Mouse (Mus musculus) layer of hippocampus, postnatal 14 days (tissue): ENCODE data around the gene Rnf113a2. TPM values are rescaled to one million over a fixed set of nuclear protein-coding genes. Genes with fewer than 3 reads are reported as not detected.

Experiments used
- DNase-seq, 2 experiments: peaks; one replicate each; pipeline ENCODE4 v3.0.0; 2021 to 2022; ENCODE audit warnings: low spot score in 2 of 2, mixed read lengths in 1 of 2
- long read RNA-seq, 2 experiments: library from polyadenylated mRNA; stranded (forward); transcript quantifications; one replicate each; pipeline ENCODE4 v2.0.0; 2021
- total RNA-seq, 2 experiments: library from RNA; stranded (reverse); gene quantifications; 2 replicates each; pipeline ENCODE4 v1.2.3; 2021

Gene Rnf113a2
- 10 to 100 TPM; 12.1 to 12.2 TPM for total RNA-seq
- long read RNA-seq, experiment 1, partial matches to known transcripts = 0 of 3 reads
- long read RNA-seq, experiment 1, other reads (novel, unspliced or antisense) = 0 of 3 reads
- long read RNA-seq, experiment 2, transcript Rnf113a2-201 (1 exons, 1,383 nt) = major isoform, 15 of 15 reads
- long read RNA-seq, experiment 2, partial matches to known transcripts = 0 of 15 reads
- long read RNA-seq, experiment 2, other reads (novel, unspliced or antisense) = 0 of 15 reads

GRCm38 (mm10) chr12:84416834-84417604, at the start of gene Rnf113a2:
Rnf113a2 (plus strand) TSS chr12:84417196.
- peak; percentile 83 to 86 for DNase-seq

- DNase-seq = no peak
Measured at GRCm38 (mm10) chr12:84371647-84372046, 45.3 kb upstream of the Rnf113a2 start.

- no peak for DNase-seq
Measured at GRCm38 (mm10) chr12:84373831-84374481, 43.0 kb upstream of the Rnf113a2 start.

GRCm38 (mm10) chr12:84382369-84382768, 34.6 kb upstream of the Rnf113a2 start:
- no peak for DNase-seq

- DNase-seq = peak in 1 of 2 experiments; percentile 5
Measured at GRCm38 (mm10) chr12:84384644-84385081, 32.3 kb upstream of the Rnf113a2 start.

GRCm38 (mm10) chr12:84385408-84385807, 31.6 kb upstream of the Rnf113a2 start:
- no peak for DNase-seq

GRCm38 (mm10) chr12:84388097-84388496, 28.9 kb upstream of the Rnf113a2 start:
- no peak for DNase-seq

GRCm38 (mm10) chr12:84388774-84389400, 28.1 kb upstream of the Rnf113a2 start:
- DNase-seq = no peak

GRCm38 (mm10) chr12:84390336-84390735, 26.7 kb upstream of the Rnf113a2 start:
- no peak for DNase-seq

- no peak for DNase-seq
Measured at GRCm38 (mm10) chr12:84392681-84393080, 24.3 kb upstream of the Rnf113a2 start.

- DNase-seq = no peak
Measured at GRCm38 (mm10) chr12:84393847-84394246, 23.1 kb upstream of the Rnf113a2 start.

GRCm38 (mm10) chr12:84396947-84397679, 19.9 kb upstream of the Rnf113a2 start:
- no peak for DNase-seq

GRCm38 (mm10) chr12:84397685-84398084, 19.3 kb upstream of the Rnf113a2 start:
- no peak for DNase-seq

GRCm38 (mm10) chr12:84398629-84399028, 18.4 kb upstream of the Rnf113a2 start:
- no peak for DNase-seq

GRCm38 (mm10) chr12:84399135-84399534, 17.9 kb upstream of the Rnf113a2 start:
- DNase-seq = no peak

- DNase-seq = no peak
Measured at GRCm38 (mm10) chr12:84399663-84400062, 17.3 kb upstream of the Rnf113a2 start.

- DNase-seq = no peak
Measured at GRCm38 (mm10) chr12:84400068-84400467, 16.9 kb upstream of the Rnf113a2 start.

GRCm38 (mm10) chr12:84400653-84401052, 16.3 kb upstream of the Rnf113a2 start:
- DNase-seq = no peak

- no peak for DNase-seq
Measured at GRCm38 (mm10) chr12:84402923-84403322, 14.1 kb upstream of the Rnf113a2 start.

- DNase-seq = no peak
Measured at GRCm38 (mm10) chr12:84404541-84404940, 12.5 kb upstream of the Rnf113a2 start.

- no peak for DNase-seq
Measured at GRCm38 (mm10) chr12:84407259-84407658, 9.7 kb upstream of the Rnf113a2 start.
